Mouse (Mus musculus): ENCODE measurements around the gene Hif3a. TPM values are rescaled to one million over a fixed set of nuclear protein-coding genes. Genes with fewer than 3 reads are reported as not detected.

The Hif3a gene
- polyA plus RNA-seq, 1 experiment, result not detected

DNA sequence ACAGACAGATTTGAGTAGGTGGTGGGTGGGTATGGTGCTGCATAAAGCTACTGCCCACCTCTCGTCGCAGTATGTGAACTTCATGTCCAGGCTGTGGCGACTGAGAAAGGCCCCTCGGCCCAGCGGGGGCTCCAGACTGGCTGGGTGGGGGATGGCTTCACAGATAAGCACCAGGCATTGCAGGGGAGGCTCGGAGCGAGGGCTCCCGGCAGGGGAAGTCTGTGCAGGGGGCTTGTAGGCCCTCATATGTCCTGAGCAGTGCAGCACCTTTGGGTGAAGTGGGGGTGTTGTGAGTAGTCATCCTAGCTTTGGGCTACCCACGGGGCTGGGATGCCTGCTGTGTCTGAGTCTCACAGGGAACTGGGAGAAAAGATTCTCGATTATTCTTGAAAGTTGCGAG lies 11.7 kb downstream of the Hif3a start:
- Histone ChIP-seq H3K27ac (ENCODE audit: insufficient read depth, low read depth, low read length) (no peak overlapping the region), H3K4me3 (ENCODE audit: insufficient read depth, low read depth, low read length) (no peak overlapping the region), H3K4me1 (ENCODE audit: control insufficient read depth, insufficient read depth, low read length) (peaks cover 6% of the 10 kb centered on the region; the same call in 1 of the 2 replicates)
- 60% methylated on average over 11 of the region's 11 CpGs for WGBS
- no peak for TF ChIP-seq CTCF (IDR thresholded peaks at IDR 0.05; ENCODE audit: insufficient read depth, low read depth, low read length)
- no peak for TF ChIP-seq POLR2A (IDR thresholded peaks at IDR 0.05; ENCODE audit: insufficient read depth, low read depth, low read length)

DNA sequence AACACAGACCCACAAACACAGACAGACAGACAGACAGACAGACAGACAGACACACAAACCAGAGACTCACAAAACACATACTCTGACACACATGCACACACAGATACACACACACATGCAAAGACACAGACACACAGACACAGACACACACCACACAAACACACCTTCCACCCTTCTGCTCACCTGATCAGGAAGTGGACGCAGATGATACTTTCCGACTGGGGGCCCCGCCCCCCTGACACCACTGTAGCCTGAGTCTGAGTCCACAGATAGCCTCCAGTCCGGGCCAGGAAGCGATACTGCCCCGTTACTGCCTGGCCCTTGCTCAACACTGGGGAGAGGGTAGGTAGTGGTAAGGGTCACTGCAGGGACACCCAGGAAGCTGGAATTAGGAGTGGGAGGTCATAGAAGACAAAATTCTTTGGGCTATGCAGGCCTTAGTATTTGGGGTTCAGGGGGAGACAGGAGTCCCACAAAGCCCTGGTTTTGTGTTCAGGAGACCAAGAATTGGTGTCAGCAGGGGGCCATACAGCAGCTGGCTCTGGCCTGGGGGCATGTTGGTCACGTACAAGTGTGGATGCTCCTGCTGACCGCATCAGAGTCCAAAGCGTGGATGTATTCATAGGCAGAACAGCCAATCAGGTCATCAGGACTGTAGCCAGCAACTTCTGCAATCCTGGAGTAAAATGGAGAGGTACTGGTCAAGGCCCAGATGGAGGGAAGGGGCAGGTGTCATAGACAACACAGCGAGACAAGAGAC lies 13.6 kb downstream of the Hif3a start:
- TF ChIP-seq CTCF (IDR thresholded peaks at IDR 0.05; ENCODE audit: insufficient read depth, low read depth, low read length) (no peak), POLR2A (IDR thresholded peaks at IDR 0.05; ENCODE audit: insufficient read depth, low read depth, low read length) (no peak)
- 86% methylated on average over 10 of the region's 10 CpGs for WGBS
- Histone ChIP-seq H3K4me1 (ENCODE audit: control insufficient read depth, insufficient read depth, low read length) (peaks cover 6% of the 10 kb centered on the region; the same call in 1 of the 2 replicates), H3K4me3 (ENCODE audit: insufficient read depth, low read depth, low read length) (no peak overlapping the region), H3K27ac (ENCODE audit: insufficient read depth, low read depth, low read length) (no peak overlapping the region)

DNA sequence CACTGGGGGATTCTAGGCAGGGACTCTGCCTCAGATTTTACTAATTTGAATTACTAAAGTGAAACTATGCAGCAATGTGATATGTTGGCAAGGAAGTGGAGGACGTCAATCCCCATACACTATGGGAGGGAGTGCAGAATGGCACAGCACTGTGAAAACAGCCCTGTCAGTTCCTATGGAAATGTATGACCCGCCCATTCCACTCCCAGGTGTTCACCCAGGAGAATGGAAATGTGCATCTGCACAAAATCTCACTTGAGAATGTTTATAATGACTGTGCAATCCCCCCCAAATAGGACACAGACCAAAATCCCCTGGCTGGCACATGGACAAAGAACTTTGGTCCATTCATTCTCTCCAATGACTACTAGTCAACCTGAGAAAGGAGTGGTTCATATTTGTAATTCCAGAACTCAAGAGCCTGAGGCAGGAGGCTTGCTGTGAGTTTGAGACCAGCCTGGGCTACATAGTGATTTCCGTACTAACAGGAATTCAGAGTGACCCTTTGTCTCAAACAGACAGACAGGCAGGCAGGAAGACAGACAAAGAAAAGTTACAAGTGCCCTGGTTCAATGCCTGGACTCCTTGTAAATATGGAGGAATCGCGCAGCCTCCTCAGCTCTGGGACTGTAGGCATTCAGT lies 15.1 kb downstream of the Hif3a start:
- Histone ChIP-seq H3K4me1 (ENCODE audit: control insufficient read depth, insufficient read depth, low read length) (peaks cover 6% of the 10 kb centered on the region; the same call in 1 of the 2 replicates), H3K4me3 (ENCODE audit: insufficient read depth, low read depth, low read length) (no peak overlapping the region), H3K27ac (ENCODE audit: insufficient read depth, low read depth, low read length) (no peak overlapping the region)
- WGBS, result 83% methylated on average over 5 of the region's 5 CpGs
- TF ChIP-seq POLR2A (IDR thresholded peaks at IDR 0.05; ENCODE audit: insufficient read depth, low read depth, low read length) (no peak), CTCF (IDR thresholded peaks at IDR 0.05; ENCODE audit: insufficient read depth, low read depth, low read length) (no peak)

DNA sequence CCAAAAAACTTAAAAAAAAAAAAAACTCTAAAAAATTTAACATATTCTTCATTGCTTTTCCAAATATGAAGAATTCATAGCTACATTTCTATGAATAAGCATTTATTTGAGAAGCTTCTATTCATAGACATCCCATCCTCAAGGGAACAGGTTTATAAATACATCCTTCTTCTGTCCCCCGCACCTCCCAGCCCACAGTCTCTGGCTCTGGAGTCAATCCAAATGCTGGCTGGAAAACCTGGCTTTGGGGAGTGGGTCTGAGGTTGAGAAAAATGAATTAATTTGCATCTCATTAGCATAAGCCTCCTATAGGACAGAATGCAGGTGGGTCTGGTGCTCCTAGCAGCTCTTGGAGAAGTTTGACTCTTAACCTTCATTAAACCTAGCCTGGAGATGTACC lies 16.5 kb downstream of the Hif3a start:
- 43% methylated on average over 1 of the region's 1 CpGs for WGBS
- peaks cover 4% of the 10 kb centered on the region; the same call in 1 of the 2 replicates for H3K4me1 ChIP-seq (ENCODE audit: control insufficient read depth, insufficient read depth, low read length)
- TF ChIP-seq POLR2A (IDR thresholded peaks at IDR 0.05; ENCODE audit: insufficient read depth, low read depth, low read length), result no peak
- TF ChIP-seq CTCF (IDR thresholded peaks at IDR 0.05; ENCODE audit: insufficient read depth, low read depth, low read length), result no peak
- H3K4me3 ChIP-seq (ENCODE audit: insufficient read depth, low read depth, low read length), result no peak overlapping the region
- no peak overlapping the region for H3K27ac ChIP-seq (ENCODE audit: insufficient read depth, low read depth, low read length)

DNA sequence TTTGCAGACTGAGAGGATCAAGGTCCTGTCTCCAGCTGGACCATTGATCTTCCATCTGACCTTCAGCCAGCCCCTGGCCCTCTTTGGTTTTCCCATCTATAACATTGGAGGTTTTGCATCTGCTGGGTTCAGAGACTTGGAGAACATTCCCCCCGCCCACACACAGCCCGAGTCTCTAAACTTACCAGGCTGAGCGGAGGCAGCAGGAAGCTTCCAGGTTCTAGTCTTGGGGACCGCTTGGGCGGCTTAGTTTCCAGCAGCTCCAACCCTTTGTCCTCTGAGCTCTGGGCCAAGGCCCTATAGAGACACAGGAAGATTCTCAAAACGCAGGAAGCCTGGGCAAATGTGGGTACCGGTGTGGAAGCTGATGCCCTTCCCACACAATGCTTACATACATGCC lies 22.9 kb downstream of the Hif3a start:
- H3K27ac ChIP-seq (ENCODE audit: insufficient read depth, low read depth, low read length), result no peak overlapping the region
- no peak overlapping the region for H3K4me3 ChIP-seq (ENCODE audit: insufficient read depth, low read depth, low read length)
- WGBS, result 68% methylated on average over 7 of the region's 7 CpGs
- H3K4me1 ChIP-seq (ENCODE audit: control insufficient read depth, insufficient read depth, low read length), result peaks cover 4% of the 10 kb centered on the region
- TF ChIP-seq CTCF (IDR thresholded peaks at IDR 0.05; ENCODE audit: insufficient read depth, low read depth, low read length) (no peak), POLR2A (IDR thresholded peaks at IDR 0.05; ENCODE audit: insufficient read depth, low read depth, low read length) (no peak)

DNA sequence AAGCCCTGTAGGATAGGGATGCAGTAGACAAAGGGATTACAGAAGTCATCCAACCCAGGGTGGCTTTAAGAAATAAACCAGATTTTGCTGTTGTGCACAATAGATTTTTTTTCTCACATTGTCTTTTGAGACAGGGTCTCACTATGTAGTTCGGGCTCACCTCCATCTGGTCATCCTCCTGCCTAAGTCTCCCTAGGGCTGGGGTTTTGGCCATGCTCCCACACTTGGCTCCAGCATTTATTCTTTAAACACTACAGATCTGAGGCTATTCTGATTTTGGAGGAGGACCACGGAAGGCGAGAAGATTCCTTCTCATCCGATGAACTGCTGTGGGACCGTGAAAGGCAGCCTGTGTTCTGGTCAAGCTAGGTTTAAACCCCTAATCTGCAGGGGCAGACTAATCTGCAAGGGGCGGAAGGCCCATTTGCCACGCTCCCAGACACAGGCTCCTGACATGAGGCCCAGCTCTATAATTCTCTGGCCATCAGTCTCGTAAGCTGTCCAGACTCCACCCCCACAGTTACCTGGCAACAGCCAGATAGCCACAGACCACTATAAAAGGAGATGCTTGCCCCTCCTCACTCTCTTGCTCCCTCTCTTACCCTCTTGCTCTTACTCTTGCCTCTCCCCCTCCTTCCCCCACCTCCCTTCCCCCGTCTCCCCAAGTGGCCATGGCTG lies 24.1 kb downstream of the Hif3a start:
- 64% methylated on average over 9 of the region's 9 CpGs for WGBS
- Histone ChIP-seq H3K4me1 (ENCODE audit: control insufficient read depth, insufficient read depth, low read length) (peaks cover 4% of the 10 kb centered on the region), H3K27ac (ENCODE audit: insufficient read depth, low read depth, low read length) (no peak overlapping the region), H3K4me3 (ENCODE audit: insufficient read depth, low read depth, low read length) (no peak overlapping the region)
- no peak for TF ChIP-seq CTCF (IDR thresholded peaks at IDR 0.05; ENCODE audit: insufficient read depth, low read depth, low read length)

DNA sequence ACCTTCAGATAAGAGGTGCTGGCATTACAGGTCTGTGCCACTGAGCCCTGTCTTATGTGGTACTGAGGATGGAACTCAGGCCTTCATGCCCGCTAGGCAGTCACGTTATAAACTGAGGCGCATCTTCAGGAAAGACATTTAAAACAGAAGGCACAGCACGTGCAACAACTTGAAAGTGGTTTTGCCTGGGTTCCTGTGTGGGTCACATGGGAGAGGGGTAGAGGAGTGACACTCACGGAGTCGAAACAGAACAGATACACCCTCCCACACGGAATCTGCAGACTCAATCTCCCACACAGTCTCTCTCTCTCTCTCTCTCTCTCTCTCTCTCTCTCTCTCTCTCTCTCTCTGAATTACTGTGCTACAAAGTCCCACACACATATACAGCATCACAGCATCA lies 32.0 kb downstream of the Hif3a start:
- Histone ChIP-seq H3K27ac (ENCODE audit: insufficient read depth, low read depth, low read length) (no peak overlapping the region), H3K4me1 (ENCODE audit: control insufficient read depth, insufficient read depth, low read length) (peaks cover 17% of the 10 kb centered on the region), H3K4me3 (ENCODE audit: insufficient read depth, low read depth, low read length) (no peak overlapping the region)
- 56% methylated on average over 7 of the region's 7 CpGs for WGBS
- no peak for TF ChIP-seq CTCF (IDR thresholded peaks at IDR 0.05; ENCODE audit: insufficient read depth, low read depth, low read length)
- TF ChIP-seq POLR2A (IDR thresholded peaks at IDR 0.05; ENCODE audit: insufficient read depth, low read depth, low read length), result no peak

DNA sequence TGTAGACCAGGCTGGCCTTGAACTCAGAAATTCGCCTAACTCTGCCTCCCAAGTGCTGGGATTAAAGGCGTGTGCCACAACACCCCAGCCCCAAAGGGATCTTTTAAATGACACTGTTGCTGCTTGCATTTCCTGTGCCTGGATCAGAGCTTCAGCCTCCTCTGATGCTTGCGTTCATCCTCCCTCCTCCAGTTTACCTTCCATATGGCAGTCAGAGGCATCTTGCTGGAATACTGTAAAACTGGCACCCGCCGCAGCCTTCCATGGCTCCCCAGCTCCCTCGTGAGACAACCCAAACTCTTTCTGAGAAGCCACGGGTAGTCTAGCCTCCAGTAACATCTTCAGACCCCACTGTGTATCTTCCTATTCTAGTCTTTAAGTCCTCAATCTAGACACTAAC lies 33.3 kb downstream of the Hif3a start:
- no peak for TF ChIP-seq CTCF (IDR thresholded peaks at IDR 0.05; ENCODE audit: insufficient read depth, low read depth, low read length)
- no peak for TF ChIP-seq POLR2A (IDR thresholded peaks at IDR 0.05; ENCODE audit: insufficient read depth, low read depth, low read length)
- H3K4me1 ChIP-seq (ENCODE audit: control insufficient read depth, insufficient read depth, low read length), result peaks cover 30% of the 10 kb centered on the region
- H3K27ac ChIP-seq (ENCODE audit: insufficient read depth, low read depth, low read length), result no peak overlapping the region
- H3K4me3 ChIP-seq (ENCODE audit: insufficient read depth, low read depth, low read length), result no peak overlapping the region
- WGBS, result 77% methylated on average over 7 of the region's 7 CpGs

All from olfactory bulb, adult 2 months (tissue).